ENCODE assay signal across 26 mouse cellular contexts in the genomic region with DNA sequence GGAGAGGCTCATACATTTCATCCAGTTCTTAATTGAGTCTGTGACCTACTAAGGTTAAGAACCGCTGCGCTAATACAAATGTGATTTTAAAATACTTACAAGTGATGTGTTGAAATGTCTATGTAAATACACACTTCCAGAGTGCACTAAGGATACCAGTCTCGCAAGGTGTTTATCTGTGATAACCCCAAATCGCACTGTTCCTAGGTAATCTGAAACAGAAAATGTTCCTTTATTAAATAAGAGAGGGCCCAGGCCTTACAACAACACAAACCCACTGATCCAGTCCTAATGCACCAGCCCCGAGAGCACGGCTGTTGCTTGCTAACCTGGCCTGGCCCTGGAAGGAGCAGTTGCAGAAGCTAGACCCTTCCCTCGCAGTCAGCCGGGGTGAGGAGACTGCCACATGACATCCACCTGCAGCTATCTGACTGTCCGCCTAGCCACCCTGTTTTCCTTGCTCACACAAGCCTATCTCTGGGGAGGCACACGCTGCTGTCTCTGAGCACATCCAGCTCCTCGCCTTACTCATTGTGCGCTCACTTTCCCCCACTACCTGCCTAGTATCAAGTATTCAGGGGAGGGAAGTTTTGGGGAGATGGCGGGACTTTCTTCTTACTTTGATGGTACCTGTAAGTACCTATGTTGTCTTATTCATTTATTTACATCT. TPM values are rescaled to one million over a fixed set of nuclear protein-coding genes. Genes with fewer than 3 reads are reported as not detected.
DNase-seq lines count a peak whose midpoint lies in the region; ATAC-seq and TF ChIP-seq lines count a peak whose summit lies in the region.
"Had no signal": no experiment of that assay in that cellular context is flagged by ENCODE, and none has a peak within 500 bp of the region (broad histone marks: within the 10 kb centered on the region; RNA-seq: fewer than 3 reads in every experiment).

No protein-coding gene starts in this region.

- H3K4me1 ChIP-seq in heart, embryonic 14.5 days (ENCODE audit: control insufficient read depth in 2 of 2, insufficient read depth in 2 of 2, low read length in 2 of 2), result peaks cover 9 to 22% of the 10 kb centered on the region in 2 experiments
- peaks cover 34% of the 10 kb centered on the region; the same call in 1 of the 2 replicates for H3K4me1 ChIP-seq in spleen, adult 2 months (ENCODE audit: control insufficient read depth, insufficient read depth, insufficient read length)
- H3K4me1 ChIP-seq in liver, embryonic 14.5 days (replicated peaks; ENCODE audit: control insufficient read depth in 2 of 2, insufficient read depth in 2 of 2, low read length in 1 of 2), result no peaks in the 10 kb centered on the region
- H3K4me1 ChIP-seq in midbrain, embryonic 14.5 days (ENCODE audit: control insufficient read depth, insufficient read depth, low read length), result no peaks in the 10 kb centered on the region
- no peaks in the 10 kb centered on the region for H3K4me1 ChIP-seq in hindbrain, embryonic 14.5 days (replicated peaks; ENCODE audit: control insufficient read depth, insufficient read depth, low read length)
- H3K4me1 ChIP-seq: embryonic facial prominence, embryonic 12.5 days; hindbrain, embryonic 13.5 days; midbrain, embryonic 13.5 days; stomach, embryonic 15.5 days had no signal

- WGBS in heart, embryonic 14.5 days, result 82% methylated on average over 13 of the region's 13 CpGs
- 84% methylated on average over 13 of the region's 13 CpGs for WGBS in spleen, adult 2 months
- 63% methylated on average over 13 of the region's 13 CpGs for WGBS in liver, embryonic 14.5 days (ENCODE audit: insufficient replicate concordance)
- WGBS in midbrain, embryonic 14.5 days, result 95% methylated on average over 13 of the region's 13 CpGs
- 93% methylated on average over 13 of the region's 13 CpGs for WGBS in hindbrain, embryonic 14.5 days

- peak overlapping the region; percentile 29 to 54; a peak in 3 of 4 replicates for H3K27ac ChIP-seq in heart, embryonic 14.5 days (replicated peaks in 1 of 2; ENCODE audit: control insufficient read depth in 1 of 2, insufficient read depth in 1 of 2, low read depth in 2 of 2, low read length in 2 of 2)
- peak overlapping the region; percentile 45; the same call in 1 of the 2 replicates for H3K27ac ChIP-seq in spleen, adult 2 months (ENCODE audit: insufficient read depth, low read length)
- H3K27ac ChIP-seq in liver, embryonic 14.5 days, result no peak overlapping the region
- H3K27ac ChIP-seq in midbrain, embryonic 14.5 days (replicated peaks; ENCODE audit: low read depth, low read length), result no peak overlapping the region
- no peak overlapping the region for H3K27ac ChIP-seq in hindbrain, embryonic 14.5 days
- H3K27ac ChIP-seq: embryonic facial prominence, embryonic 12.5 days; hindbrain, embryonic 13.5 days; kidney, postnatal 0 days; limb, embryonic 12.5 days; midbrain, embryonic 13.5 days; stomach, embryonic 15.5 days had no signal

- H3K9ac ChIP-seq in heart, embryonic 14.5 days (ENCODE audit: low read length), result 0 out of 2 replicates have a peak overlapping the region, but pooled peaks have one; percentile 18
- no peak overlapping the region for H3K9ac ChIP-seq in liver, embryonic 14.5 days (replicated peaks)
- H3K9ac ChIP-seq in midbrain, embryonic 14.5 days (replicated peaks; ENCODE audit: low read length), result no peak overlapping the region
- no peak overlapping the region for H3K9ac ChIP-seq in hindbrain, embryonic 14.5 days
- H3K9ac ChIP-seq: embryonic facial prominence, embryonic 12.5 days; hindbrain, embryonic 13.5 days; limb, embryonic 12.5 days; midbrain, embryonic 13.5 days; stomach, embryonic 15.5 days had no signal

- no peak for TF ChIP-seq CTCF in spleen, adult 2 months (IDR thresholded peaks at IDR 0.05; ENCODE audit: extremely low read depth, insufficient read depth, insufficient read length, insufficient replicate concordance)
- TF ChIP-seq CTCF in liver, embryonic 14.5 days (IDR thresholded peaks at IDR 0.05; ENCODE audit: low read depth), result no peak

- no peaks in the 10 kb centered on the region for H3K9me3 ChIP-seq in heart, embryonic 14.5 days (ENCODE audit: control insufficient read depth, low read length)
- no peaks in the 10 kb centered on the region for H3K9me3 ChIP-seq in liver, embryonic 14.5 days (ENCODE audit: control insufficient read depth, low read length)
- no peaks in the 10 kb centered on the region for H3K9me3 ChIP-seq in midbrain, embryonic 14.5 days (ENCODE audit: control insufficient read depth, low read length)
- H3K9me3 ChIP-seq in hindbrain, embryonic 14.5 days (ENCODE audit: control insufficient read depth, low read length), result no peaks in the 10 kb centered on the region
- H3K9me3 ChIP-seq: embryonic facial prominence, embryonic 12.5 days; G1E; hindbrain, embryonic 13.5 days; limb, embryonic 12.5 days; midbrain, embryonic 13.5 days; stomach, embryonic 15.5 days had no signal

- no peak for TF ChIP-seq EP300 in liver, embryonic 14.5 days (IDR thresholded peaks at IDR 0.05; ENCODE audit: low read depth)

- H3K4me2 ChIP-seq in heart, embryonic 14.5 days (ENCODE audit: low read length), result no peak overlapping the region
- no peak overlapping the region for H3K4me2 ChIP-seq in liver, embryonic 14.5 days (ENCODE audit: low read depth)
- no peak overlapping the region for H3K4me2 ChIP-seq in midbrain, embryonic 14.5 days (ENCODE audit: low read length)
- H3K4me2 ChIP-seq in hindbrain, embryonic 14.5 days (replicated peaks), result no peak overlapping the region
- H3K4me2 ChIP-seq: embryonic facial prominence, embryonic 12.5 days; hindbrain, embryonic 13.5 days; limb, embryonic 12.5 days; midbrain, embryonic 13.5 days; stomach, embryonic 15.5 days had no signal

- no peak overlapping the region for H3K4me3 ChIP-seq in heart, embryonic 14.5 days (ENCODE audit: control insufficient read depth in 1 of 2, insufficient read depth in 1 of 2, low read depth in 1 of 2, low read length in 2 of 2)
- H3K4me3 ChIP-seq in spleen, adult 2 months (ENCODE audit: extremely low read depth, insufficient read depth, insufficient read length), result no peak overlapping the region
- no peak overlapping the region for H3K4me3 ChIP-seq in liver, embryonic 14.5 days (ENCODE audit: insufficient read depth in 1 of 2, low read depth in 2 of 2, low read length in 2 of 2)
- no peak overlapping the region for H3K4me3 ChIP-seq in midbrain, embryonic 14.5 days (replicated peaks; ENCODE audit: low read depth, low read length)
- no peak overlapping the region for H3K4me3 ChIP-seq in hindbrain, embryonic 14.5 days (replicated peaks; ENCODE audit: low read length)
- H3K4me3 ChIP-seq: embryonic facial prominence, embryonic 12.5 days; heart, adult 2 months; hindbrain, embryonic 13.5 days; limb, embryonic 12.5 days; midbrain, embryonic 13.5 days; stomach, embryonic 15.5 days had no signal

- DNase-seq in heart, adult 9 months (ENCODE audit: low spot score in 2 of 2), result no peak
- DNase-seq in spleen, adult 2 months (ENCODE audit: low read depth in 1 of 2, low spot score in 2 of 2), result no peak
- DNase-seq in spleen, postnatal 36 days (ENCODE audit: low spot score in 2 of 2), result no peak
- DNase-seq in liver, embryonic 14.5 days (ENCODE audit: low read depth in 3 of 3, low spot score in 3 of 3), result no peak
- DNase-seq in ovary, postnatal 36 days (ENCODE audit: low spot score), result no peak
- DNase-seq in midbrain, embryonic 14.5 days, result no peak
- DNase-seq in hindbrain, embryonic 14.5 days (ENCODE audit: low spot score), result no peak
- DNase-seq: adrenal gland, postnatal 36 days; cerebellum, adult 11 months; cerebellum, adult 9-11 months; gastrocnemius, postnatal 25 days; heart, adult 2 months; kidney, adult 18-20 months; lung, adult 18-20 months; lung, postnatal 10 days; thymus, postnatal 4 days had no signal

- H3K27me3 ChIP-seq in heart, embryonic 14.5 days (ENCODE audit: control insufficient read depth, insufficient read depth, low read length), result no peaks in the 10 kb centered on the region
- no peaks in the 10 kb centered on the region for H3K27me3 ChIP-seq in spleen, adult 2 months (ENCODE audit: control insufficient read depth, insufficient read depth, low read length)
- H3K27me3 ChIP-seq in liver, embryonic 14.5 days (ENCODE audit: control insufficient read depth, insufficient read depth, low read length), result no peaks in the 10 kb centered on the region
- H3K27me3 ChIP-seq in midbrain, embryonic 14.5 days (ENCODE audit: control insufficient read depth, insufficient read depth, low read length), result no peaks in the 10 kb centered on the region
- no peaks in the 10 kb centered on the region for H3K27me3 ChIP-seq in hindbrain, embryonic 14.5 days (ENCODE audit: control insufficient read depth, insufficient read depth, low read length)
- H3K27me3 ChIP-seq: embryonic facial prominence, embryonic 12.5 days; hindbrain, embryonic 13.5 days; limb, embryonic 12.5 days; midbrain, embryonic 13.5 days; Patski; stomach, embryonic 15.5 days had no signal

- peaks cover 55% of the 10 kb centered on the region for H3K36me3 ChIP-seq in heart, embryonic 14.5 days (ENCODE audit: control insufficient read depth, insufficient read depth, low read length)
- H3K36me3 ChIP-seq in spleen, adult 2 months (ENCODE audit: control insufficient read depth, insufficient read depth, low read length), result peaks cover 15% of the 10 kb centered on the region
- peaks cover 6% of the 10 kb centered on the region for H3K36me3 ChIP-seq in liver, embryonic 14.5 days (replicated peaks; ENCODE audit: control insufficient read depth, insufficient read depth, low read depth)
- peaks cover 36% of the 10 kb centered on the region for H3K36me3 ChIP-seq in midbrain, embryonic 14.5 days (ENCODE audit: control insufficient read depth, insufficient read depth, low read length)
- H3K36me3 ChIP-seq in hindbrain, embryonic 14.5 days (replicated peaks; ENCODE audit: control insufficient read depth, insufficient read depth), result peaks cover 47% of the 10 kb centered on the region

- ATAC-seq in heart, embryonic 14.5 days (ENCODE audit: insufficient number of reproducible peaks, insufficient read depth, low FRiP score, low read depth), result no peak
- ATAC-seq in liver, embryonic 14.5 days (ENCODE audit: insufficient read depth), result peak; percentile 50; the same call in 1 of the 2 replicates
- ATAC-seq in midbrain, embryonic 14.5 days (ENCODE audit: low FRiP score, low TSS enrichment), result no peak
- ATAC-seq in hindbrain, embryonic 14.5 days (ENCODE audit: low FRiP score), result no peak
- ATAC-seq: inflammation-experienced regulatory T-cells, adult 6 months; midbrain, embryonic 13.5 days; Patski had no signal

- no peak for TF ChIP-seq POLR2A in spleen, adult 2 months (IDR thresholded peaks at IDR 0.05; ENCODE audit: low read depth, low read length)

RNA-seq across cellular contexts. Expression of a gene that starts 27.9 kb away (rescaled TPM):
- polyA plus RNA-seq in heart, embryonic 14.5 days (2014; fragmentation: Nextera tagmentation; extraction: Ambion mirVana), result 71.8 and 75.7 TPM in 2 replicates
- polyA plus RNA-seq in spleen, adult 2 months (2012; rRNA removed), result 115 and 171 TPM in 2 replicates
- 10.6 and 12.1 TPM in 2 replicates for polyA plus RNA-seq in liver, embryonic 14.5 days (2012; rRNA removed)
- 26.6 and 27.3 TPM in 2 replicates for polyA plus RNA-seq in liver, embryonic 14.5 days (2014; fragmentation: Nextera tagmentation; extraction: Ambion mirVana)
- 20.7 and 32.0 TPM in 2 replicates for polyA plus RNA-seq in midbrain, embryonic 14.5 days (2014; fragmentation: Nextera tagmentation; extraction: Ambion mirVana)
- polyA plus RNA-seq in hindbrain, embryonic 14.5 days (2014; fragmentation: Nextera tagmentation; extraction: Ambion mirVana), result 23.9 and 27.2 TPM in 2 replicates

RNA-seq across cellular contexts. Expression of a gene that starts 33.1 kb away (rescaled TPM):
- 50.4 and 52.4 TPM in 2 replicates for polyA plus RNA-seq in heart, embryonic 14.5 days (2014; fragmentation: Nextera tagmentation; extraction: Ambion mirVana)
- 129 and 155 TPM in 2 replicates for polyA plus RNA-seq in spleen, adult 2 months (2012; rRNA removed)
- polyA plus RNA-seq in liver, embryonic 14.5 days (2012; rRNA removed), result 2.0 and 2.2 TPM in 2 replicates
- polyA plus RNA-seq in liver, embryonic 14.5 days (2014; fragmentation: Nextera tagmentation; extraction: Ambion mirVana), result 1.8 and 2.5 TPM in 2 replicates
- polyA plus RNA-seq in midbrain, embryonic 14.5 days (2014; fragmentation: Nextera tagmentation; extraction: Ambion mirVana), result 129 and 169 TPM in 2 replicates
- 147 and 158 TPM in 2 replicates for polyA plus RNA-seq in hindbrain, embryonic 14.5 days (2014; fragmentation: Nextera tagmentation; extraction: Ambion mirVana)

RNA-seq across cellular contexts. Expression of a gene that starts 40.6 kb away (rescaled TPM):
- 31.9 and 33.8 TPM in 2 replicates for polyA plus RNA-seq in heart, embryonic 14.5 days (2014; fragmentation: Nextera tagmentation; extraction: Ambion mirVana)
- polyA plus RNA-seq in spleen, adult 2 months (2012; rRNA removed), result 28.6 and 42.5 TPM in 2 replicates
- 8.8 and 8.9 TPM in 2 replicates for polyA plus RNA-seq in liver, embryonic 14.5 days (2012; rRNA removed)
- polyA plus RNA-seq in liver, embryonic 14.5 days (2014; fragmentation: Nextera tagmentation; extraction: Ambion mirVana), result 13.4 and 16.8 TPM in 2 replicates
- 28.7 and 34.6 TPM in 2 replicates for polyA plus RNA-seq in midbrain, embryonic 14.5 days (2014; fragmentation: Nextera tagmentation; extraction: Ambion mirVana)
- 29.9 and 32.6 TPM in 2 replicates for polyA plus RNA-seq in hindbrain, embryonic 14.5 days (2014; fragmentation: Nextera tagmentation; extraction: Ambion mirVana)

Comparison
In these comparisons a context has a peak if more than half of its experiments do, and no peak if none do; other contexts are left out.
1. H3K27ac ChIP-seq: peak in heart, embryonic 14.5 days (2 of 2) and spleen, adult 2 months (single experiment); none in liver, embryonic 14.5 days (single experiment), midbrain, embryonic 14.5 days (single experiment) and hindbrain, embryonic 14.5 days (single experiment).
2. RNA of a gene that starts 33.1 kb away (polyA plus RNA-seq): 129 to 169 TPM in midbrain, embryonic 14.5 days, 147 to 158 TPM in hindbrain, embryonic 14.5 days, 129 to 155 TPM in spleen, adult 2 months and 50.4 to 52.4 TPM in heart, embryonic 14.5 days; 1.8 to 2.5 TPM in liver, embryonic 14.5 days; every median in the first group is over 10 times any median in the second.